Mouse (Mus musculus) embryo, embryonic 11 days (tissue): ENCODE data around the gene Nkg7.
A peak's percentile ranks its signal among the peaks of the same experiment; 100 is the strongest.

Source experiments
- DNase-seq: peaks from one replicate; pipeline ENCODE4 v3.0.0-alpha.2; 2015

The Nkg7 gene

GRCm38 (mm10) chr7:43436341-43437255 lies at the start of gene Nkg7:
Gene Nkg7, plus strand, starts transcription at chr7:43437073.
- DNase-seq = no peak

GRCm38 (mm10) chr7:43392349-43393121 lies 44.3 kb upstream of the Nkg7 start:
- no peak for DNase-seq

- no peak for DNase-seq
These were observed 37.4 kb upstream of the Nkg7 start for GRCm38 (mm10) chr7:43399501-43399900.

GRCm38 (mm10) chr7:43402718-43403117 lies 34.2 kb upstream of the Nkg7 start:
- no peak for DNase-seq

GRCm38 (mm10) chr7:43407573-43407972 lies 29.3 kb upstream of the Nkg7 start:
- no peak for DNase-seq

- no peak for DNase-seq
These were observed 28.7 kb upstream of the Nkg7 start, which contains the start of gene Siglecg for GRCm38 (mm10) chr7:43408131-43408553. Gene Siglecg, plus strand, starts transcription at chr7:43408204.

GRCm38 (mm10) chr7:43409084-43409483 lies 27.8 kb upstream of the Nkg7 start:
- no peak for DNase-seq

GRCm38 (mm10) chr7:43411724-43412123 lies 25.1 kb upstream of the Nkg7 start:
- DNase-seq = peak; percentile 10

- DNase-seq = no peak
These were observed 19.6 kb upstream of the Nkg7 start for GRCm38 (mm10) chr7:43417298-43417697.

GRCm38 (mm10) chr7:43422995-43423617 lies 13.8 kb upstream of the Nkg7 start:
- DNase-seq = peak; percentile 86

GRCm38 (mm10) chr7:43423991-43424625 lies 12.8 kb upstream of the Nkg7 start:
- no peak for DNase-seq

- no peak for DNase-seq
These were observed 9.5 kb upstream of the Nkg7 start, which contains the start of gene Lim2 for GRCm38 (mm10) chr7:43427406-43427805. Gene Lim2, plus strand, starts transcription at chr7:43427670.

- no peak for DNase-seq
These were observed 7.4 kb upstream of the Nkg7 start for GRCm38 (mm10) chr7:43429500-43429899.

GRCm38 (mm10) chr7:43432891-43433290 lies 4.0 kb upstream of the Nkg7 start:
- no peak for DNase-seq

GRCm38 (mm10) chr7:43434676-43435075 lies 2.2 kb upstream of the Nkg7 start:
- no peak for DNase-seq

- no peak for DNase-seq
These were observed 1.7 kb downstream of the Nkg7 start for GRCm38 (mm10) chr7:43438611-43439010.

GRCm38 (mm10) chr7:43440482-43440881 lies 3.6 kb downstream of the Nkg7 start, which contains the start of gene Cldnd2:
Gene Cldnd2, plus strand, starts transcription at chr7:43440782.
- DNase-seq = no peak

GRCm38 (mm10) chr7:43441071-43441470 lies 4.2 kb downstream of the Nkg7 start:
- DNase-seq = no peak

- peak; percentile 7 for DNase-seq
These were observed 5.8 kb downstream of the Nkg7 start for GRCm38 (mm10) chr7:43442684-43443083.

GRCm38 (mm10) chr7:43443126-43443916 lies 6.4 kb downstream of the Nkg7 start:
- peak; percentile 78 for DNase-seq

- peak; percentile 95 for DNase-seq
These were observed 7.0 kb downstream of the Nkg7 start, which contains the start of the genes Etfb and Gm45233 for GRCm38 (mm10) chr7:43443917-43444293. Gene Etfb, plus strand, starts transcription at chr7:43444083. Gene Gm45233, plus strand, starts transcription at chr7:43444128.

GRCm38 (mm10) chr7:43447801-43448200 lies 10.9 kb downstream of the Nkg7 start:
- no peak for DNase-seq
